Comparison of ENCODE assay signal across 22 mouse cellular contexts in the genomic region with DNA sequence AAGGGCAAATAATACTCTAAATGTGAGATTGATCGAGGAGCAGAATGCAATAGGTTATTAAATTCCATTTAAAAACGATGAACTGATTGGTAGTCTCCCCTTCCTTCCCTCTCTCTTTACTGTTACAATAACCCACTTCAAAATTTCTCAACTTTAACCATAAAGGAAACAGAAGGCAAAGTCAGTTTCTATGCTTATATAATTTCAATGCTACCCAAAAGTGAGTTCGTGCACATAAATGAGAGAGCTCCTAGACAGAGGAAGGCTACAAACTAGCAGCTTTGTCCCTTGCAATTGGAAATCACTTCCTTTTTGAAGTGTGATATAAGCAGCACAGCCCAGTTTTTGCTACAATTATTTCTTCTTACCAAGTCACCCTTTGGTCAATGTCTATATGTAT.
"Had no signal": no experiment of that assay in that cellular context is flagged by ENCODE, and none has a peak within 500 bp of the region (broad histone marks: within the 10 kb centered on the region; RNA-seq: fewer than 3 reads in every experiment).

No protein-coding gene starts in this region.

- DNase-seq: heart, postnatal 10 days; heart, postnatal 14 days; heart, postnatal 36 days; heart, postnatal 4 days; kidney, adult 11 months; kidney, adult 18-20 months; kidney, adult 2 months; kidney, adult 8-10 months; kidney, adult 9 months; kidney, postnatal 10 days; kidney, postnatal 14 days; kidney, postnatal 25 days; kidney, postnatal 36 days; kidney, postnatal 4 days; layer of hippocampus, adult 9-11 months; layer of hippocampus, postnatal 36 days had no signal

- ATAC-seq: hindbrain, embryonic 16.5 days; hindbrain, postnatal 0 days; inflammation-experienced regulatory T-cells, adult 6 months; intestine, embryonic 15.5 days; intestine, embryonic 16.5 days; intestine, postnatal 0 days had no signal
